Mouse (Mus musculus) G1E (cell line): ENCODE measurements at regions not wholly inside any gene's neighbourhood (a gene's known extent, or its start where the extent isn't known, plus 50 kb on each side); places are given as distances from the start of the nearest gene placed in this dataset.

Experiments
- CTCF ChIP-seq: IDR thresholded peaks from 2 replicates; pipeline ENCODE4 v1.5.1; 2012; ENCODE audit warnings: low read depth, low read length, inconsistent platforms, mixed read lengths
- GATA1 ChIP-seq: IDR thresholded peaks from 2 replicates; pipeline ENCODE4 v1.6.1; 2012; ENCODE audit warnings: borderline replicate concordance, low read length, inconsistent platforms, mixed read lengths
- GATA2 ChIP-seq: IDR thresholded peaks from 2 replicates; pipeline ENCODE4 v1.6.1; 2012; ENCODE audit warnings: low read depth, low read length, inconsistent platforms, borderline replicate concordance
- TAL1 ChIP-seq: conservative IDR thresholded peaks from 2 replicates; pipeline ENCODE4 v1.6.1; 2012; ENCODE audit warnings: low read depth, low read length, inconsistent platforms, mixed read lengths

DNA sequence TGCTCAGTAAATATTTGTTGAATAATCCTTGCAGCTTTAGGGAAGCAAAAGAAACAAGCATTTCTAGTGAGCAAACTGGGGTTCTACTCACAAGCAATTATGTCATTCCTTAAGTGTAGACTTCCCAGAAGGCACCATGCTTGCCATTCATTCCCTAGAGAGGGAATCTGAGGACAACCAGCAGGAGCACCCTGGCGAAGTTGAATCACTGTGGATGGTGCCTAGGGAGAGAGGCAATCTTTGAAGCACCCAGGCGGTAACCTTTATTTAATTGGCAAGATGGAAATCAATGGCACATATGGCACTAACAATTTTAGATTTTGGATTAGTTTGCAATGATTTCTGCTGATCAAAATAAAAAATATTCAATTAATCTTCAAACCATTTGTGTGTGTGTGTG lies 967.4 kb downstream of the Slc4a3 start:
- TF ChIP-seq GATA1 (no peak), CTCF (no peak), GATA2 (no peak), TAL1 (no peak)
